Mouse (Mus musculus) kidney, embryonic 14.5 days (tissue): ENCODE data around the gene Stk17b. TPM values are rescaled to one million over a fixed set of nuclear protein-coding genes. Genes with fewer than 3 reads are reported as not detected.
"Not testable (repeated sequence)": the region's sequence is repeated elsewhere in the genome, so short reads cannot be mapped to it uniquely, and the experiment has no call there.

Source experiments
- ATAC-seq: fragments of 200-750 bp; cut with Nextera tagmentation; 2 replicates; pipeline ENCODE4 v1.8.0; 2017; ENCODE audit warnings: moderate number of reproducible peaks, mild to moderate bottlenecking, moderate TSS enrichment, moderate library complexity; ENCODE audit not compliant: low FRiP score, low TSS enrichment
- H3K27ac ChIP-seq: fragments of 300-500 bp; sonication (generic); 2 replicates; pipeline ENCODE4 v1.5.1; 2014; ENCODE audit warnings: low read depth, mild to moderate bottlenecking, low read length, moderate library complexity, mixed read lengths
- H3K27me3 ChIP-seq: fragments of 300-500 bp; sonication (generic); 2 replicates; pipeline ENCODE4 v1.6.1; 2014; ENCODE audit warnings: mild to moderate bottlenecking, low read length; ENCODE audit not compliant: control insufficient read depth, insufficient read depth
- H3K36me3 ChIP-seq: fragments of 300-500 bp; sonication (generic); 2 replicates; pipeline ENCODE4 v1.6.1; 2014; ENCODE audit warnings: low read length, mixed read lengths; ENCODE audit not compliant: control insufficient read depth, insufficient read depth
- H3K4me1 ChIP-seq: fragments of 300-500 bp; sonication (generic); 2 replicates; pipeline ENCODE4 v1.6.1; 2014; ENCODE audit warnings: low read length, mixed read lengths; ENCODE audit not compliant: control insufficient read depth, insufficient read depth
- H3K4me2 ChIP-seq: fragments of 300-500 bp; sonication (generic); replicated peaks from 2 replicates; pipeline ENCODE4 v1.6.1; 2014; ENCODE audit warnings: low read depth, mild to moderate bottlenecking, low read length
- H3K4me3 ChIP-seq: fragments of 300-500 bp; sonication (generic); 2 replicates; pipeline ENCODE4 v1.5.1; 2014; ENCODE audit warnings: mild to moderate bottlenecking, low read length
- H3K9ac ChIP-seq: fragments of 300-500 bp; sonication (generic); 2 replicates; pipeline ENCODE4 v1.6.1; 2014; ENCODE audit warnings: low read depth, mild to moderate bottlenecking, low read length, moderate library complexity
- H3K9me3 ChIP-seq: fragments of 300-500 bp; sonication (generic); 2 replicates; pipeline ENCODE4 v1.6.1; 2016; ENCODE audit warnings: low read length; ENCODE audit not compliant: control insufficient read depth
- WGBS: fragments of 180-500 bp; shearing (Covaris S2); extraction: QIAGEN DNeasy Blood & Tissue Kit; methylation state at CpG from one replicate; pipeline ENCODE4 v1.1.7; 2014; 5-methylcytosine and 5-hydroxymethylcytosine counted together
- polyA plus RNA-seq: library from polyadenylated mRNA; unstranded; fragments of >200 nt; fragmentation: Nextera tagmentation; extraction: Ambion mirVana; gene quantifications from 2 replicates; pipeline ENCODE4 v1.2.1, GENCODE M21; 2014

Gene Stk17b
- polyA plus RNA-seq, 1 experiment from 2014 or later: 13.1 TPM

DNA sequence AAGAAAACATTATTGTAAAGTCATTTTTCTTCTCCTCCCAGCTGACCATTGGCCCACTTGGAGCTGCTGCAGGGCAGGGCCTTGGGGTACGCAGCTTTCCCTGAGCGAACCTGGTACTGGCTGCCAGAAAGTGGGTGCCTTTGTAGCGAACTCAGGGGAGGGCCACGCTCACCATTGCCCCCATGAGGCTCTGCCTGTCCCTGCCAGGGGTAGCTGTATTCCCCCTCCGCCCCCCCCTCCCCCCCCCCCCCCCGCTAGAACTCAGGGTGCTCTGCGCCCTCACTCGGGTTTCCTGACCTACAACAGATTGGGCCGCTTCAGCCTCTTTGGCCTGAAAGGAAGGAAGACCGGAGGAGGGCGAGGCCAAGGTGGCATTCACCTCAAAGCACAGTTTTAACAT is 36.5 kb downstream of the Stk17b start:
- ATAC-seq: no peak
- Histone ChIP-seq H3K9me3 (no peaks in the 10 kb centered on the region), H3K27me3 (no peaks in the 10 kb centered on the region), H3K4me2 (no peak overlapping the region), H3K9ac (no peak overlapping the region), H3K4me1 (no peaks in the 10 kb centered on the region), H3K27ac (no peak overlapping the region), H3K4me3 (no peak overlapping the region), H3K36me3 (no peaks in the 10 kb centered on the region)
- WGBS: 33% methylated on average over 9 of the region's 11 CpGs

GRCm38 (mm10) chr1:53746001-53746400 is 39.0 kb downstream of the Stk17b start:
- H3K4me1 ChIP-seq: no peaks in the 10 kb centered on the region
- 86% methylated on average over 5 of the region's 5 CpGs for WGBS
- no peak overlapping the region for H3K4me3 ChIP-seq
- H3K9me3 ChIP-seq: no peaks in the 10 kb centered on the region
- H3K27ac ChIP-seq: no peak overlapping the region
- no peaks in the 10 kb centered on the region for H3K27me3 ChIP-seq
- H3K9ac ChIP-seq: no peak overlapping the region
- no peaks in the 10 kb centered on the region for H3K36me3 ChIP-seq
- no peak for ATAC-seq
- no peak overlapping the region for H3K4me2 ChIP-seq

DNA sequence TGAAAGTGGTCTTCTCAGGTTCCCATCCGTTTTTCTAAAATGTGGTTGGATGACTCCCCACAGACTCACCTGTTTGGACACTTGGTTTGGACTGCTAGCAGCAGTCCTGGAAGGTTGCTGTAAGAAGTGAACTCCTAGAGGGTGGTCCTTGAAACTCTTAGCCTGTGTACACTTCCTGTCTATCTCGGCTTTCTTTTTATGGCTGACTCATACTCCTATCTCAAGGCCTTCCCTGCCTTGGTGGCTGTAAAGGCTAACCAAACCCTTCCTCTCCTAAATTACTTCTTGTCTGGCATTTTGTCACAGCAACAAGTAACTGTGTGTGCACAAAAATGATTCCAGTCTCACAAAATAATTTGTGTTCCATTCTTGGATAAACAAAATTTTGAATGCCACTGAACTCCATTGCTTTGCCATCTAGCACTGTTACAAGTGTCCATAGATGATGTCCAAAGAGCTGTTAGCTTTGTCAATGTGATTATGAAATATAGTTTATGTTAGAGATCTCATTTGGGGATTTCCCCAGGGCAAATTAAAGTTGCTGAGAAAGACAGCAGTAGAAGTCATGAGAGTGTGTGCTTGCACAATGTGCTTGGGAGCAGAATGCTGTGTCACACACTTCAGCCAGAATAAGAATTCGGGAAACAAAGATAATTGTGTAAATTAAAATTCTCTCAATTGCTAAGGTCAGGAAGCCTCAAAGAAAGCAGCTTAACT is 43.1 kb downstream of the Stk17b start:
- Histone ChIP-seq H3K4me2 (no peak overlapping the region), H3K9ac (no peak overlapping the region), H3K36me3 (no peaks in the 10 kb centered on the region), H3K27ac (no peak overlapping the region), H3K9me3 (no peaks in the 10 kb centered on the region), H3K27me3 (no peaks in the 10 kb centered on the region), H3K4me1 (no peaks in the 10 kb centered on the region), H3K4me3 (no peak overlapping the region)
- 76% methylated on average over 3 of the region's 3 CpGs for WGBS
- ATAC-seq: no peak

GRCm38 (mm10) chr1:53740777-53741336 is 44.2 kb downstream of the Stk17b start:
- H3K4me2 ChIP-seq: no peak overlapping the region

DNA sequence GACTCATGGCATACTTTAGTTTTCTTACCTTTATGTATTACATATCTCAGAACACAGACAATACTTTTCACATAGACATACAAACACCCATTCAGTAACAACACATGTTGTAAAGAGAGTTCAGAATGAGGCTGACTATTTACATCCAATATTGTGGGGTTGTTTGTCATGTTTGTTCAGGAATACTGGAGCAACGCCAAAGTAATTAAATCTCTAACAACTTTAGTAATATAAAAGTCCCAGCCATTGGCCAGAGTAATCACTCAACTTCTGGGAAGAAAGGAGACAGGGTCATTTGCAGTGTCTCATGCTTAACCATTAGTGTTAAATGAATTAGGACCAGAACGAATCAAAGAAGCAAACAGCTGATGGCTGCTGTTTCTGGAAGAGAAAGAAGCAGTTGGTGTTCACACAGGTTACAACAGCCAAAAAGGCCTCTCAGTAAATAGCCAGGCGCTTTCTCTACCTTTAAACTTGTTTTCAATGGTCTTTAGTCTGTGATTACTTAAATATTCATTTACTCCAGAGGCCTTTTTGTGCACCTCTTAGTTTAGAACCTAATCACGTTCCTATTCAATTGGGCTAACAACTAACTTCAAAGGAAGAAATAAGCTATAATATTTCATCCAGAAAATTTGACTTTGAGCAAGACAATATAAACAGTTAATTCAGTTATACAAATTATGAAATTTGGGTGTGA is 44.8 kb downstream of the Stk17b start:
- H3K27me3 ChIP-seq, H3K36me3 ChIP-seq, H3K9me3 ChIP-seq, H3K27ac ChIP-seq, H3K4me3 ChIP-seq, H3K4me1 ChIP-seq, H3K4me2 ChIP-seq, H3K9ac ChIP-seq: not testable (repeated sequence)
- 41% methylated on average over 3 of the region's 4 CpGs for WGBS
- peak; percentile 62; the same call in 1 of the 2 replicates for ATAC-seq

More at GRCm38 (mm10) chr1:53740777-53741336, 44.2 kb downstream of the Stk17b start:
- Histone ChIP-seq H3K27ac (no peak overlapping the region), H3K27me3 (no peaks in the 10 kb centered on the region), H3K9ac (no peak overlapping the region), H3K9me3 (no peaks in the 10 kb centered on the region), H3K4me3 (no peak overlapping the region), H3K36me3 (no peaks in the 10 kb centered on the region), H3K4me1 (no peaks in the 10 kb centered on the region)
- ATAC-seq: no peak
- WGBS: 86% methylated on average over 4 of the region's 4 CpGs

- no peak for ATAC-seq
- H3K4me2 ChIP-seq: no peak overlapping the region
- no peak overlapping the region for H3K9ac ChIP-seq
- no peak overlapping the region for H3K27ac ChIP-seq
- no peaks in the 10 kb centered on the region for H3K4me1 ChIP-seq
- 88% methylated on average over 3 of the region's 3 CpGs for WGBS
- H3K36me3 ChIP-seq: no peaks in the 10 kb centered on the region
- no peak overlapping the region for H3K4me3 ChIP-seq
- no peaks in the 10 kb centered on the region for H3K9me3 ChIP-seq
- no peaks in the 10 kb centered on the region for H3K27me3 ChIP-seq
These were observed 48.4 kb downstream of the Stk17b start for GRCm38 (mm10) chr1:53736583-53736982.

- Histone ChIP-seq H3K36me3 (no peaks in the 10 kb centered on the region), H3K9ac (no peak overlapping the region), H3K4me2 (no peak overlapping the region), H3K27ac (no peak overlapping the region), H3K27me3 (no peaks in the 10 kb centered on the region), H3K4me3 (no peak overlapping the region), H3K4me1 (no peaks in the 10 kb centered on the region), H3K9me3 (no peaks in the 10 kb centered on the region)
- 73% methylated on average over 5 of the region's 5 CpGs for WGBS
- ATAC-seq: no peak
These were observed 56.4 kb downstream of the Stk17b start for GRCm38 (mm10) chr1:53728489-53729225.

DNA sequence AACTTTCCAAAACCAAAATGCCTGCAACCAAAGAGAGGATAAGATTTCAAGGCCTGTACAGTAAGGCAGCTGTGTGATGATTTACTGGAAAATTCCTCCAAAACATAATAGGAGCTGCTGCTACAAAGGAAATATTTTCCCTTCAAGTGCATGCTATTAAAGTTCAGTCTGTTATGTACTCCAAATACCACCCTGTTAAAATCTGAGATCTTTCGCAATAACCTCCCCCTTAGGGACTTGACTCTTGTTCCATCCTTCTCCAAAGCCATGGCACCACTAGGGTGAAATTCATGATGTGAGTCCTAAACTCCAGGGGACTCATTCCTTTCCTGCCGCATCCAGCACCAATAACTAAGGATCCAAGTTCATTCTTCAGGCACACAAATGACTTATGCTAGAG is 58.1 kb downstream of the Stk17b start:
- 97% methylated on average over 2 of the region's 2 CpGs for WGBS
- no peak overlapping the region for H3K4me2 ChIP-seq

DNA sequence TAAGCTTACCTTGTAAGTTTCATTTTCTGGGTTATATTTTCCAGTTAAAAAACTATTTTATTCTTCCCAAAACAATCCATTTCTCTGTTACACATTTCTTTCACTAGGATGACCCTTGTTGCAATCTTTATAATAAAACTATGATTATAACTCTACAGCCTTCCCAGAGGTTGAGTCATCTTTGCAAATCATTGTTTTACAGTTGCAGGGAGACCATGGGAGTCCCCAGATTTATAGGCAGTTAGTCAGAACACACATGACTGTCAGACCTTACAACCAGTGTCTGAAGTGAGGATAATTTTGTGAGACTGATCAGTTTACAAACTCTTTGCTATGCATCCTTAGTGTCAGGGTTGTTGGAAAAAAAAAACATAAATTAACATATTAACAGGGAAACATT is 63.7 kb downstream of the Stk17b start:
- no peak for ATAC-seq
- Histone ChIP-seq H3K4me1 (no peaks in the 10 kb centered on the region), H3K4me2 (no peak overlapping the region), H3K4me3 (no peak overlapping the region), H3K9ac (no peak overlapping the region), H3K9me3 (no peaks in the 10 kb centered on the region), H3K27me3 (no peaks in the 10 kb centered on the region), H3K27ac (no peak overlapping the region), H3K36me3 (no peaks in the 10 kb centered on the region)

More for the DNA sequence above, 58.1 kb downstream of the Stk17b start:
- H3K27me3 ChIP-seq: no peaks in the 10 kb centered on the region
- no peaks in the 10 kb centered on the region for H3K9me3 ChIP-seq
- H3K27ac ChIP-seq: no peak overlapping the region
- H3K36me3 ChIP-seq: no peaks in the 10 kb centered on the region
- no peak overlapping the region for H3K4me3 ChIP-seq
- H3K4me1 ChIP-seq: no peaks in the 10 kb centered on the region
- ATAC-seq: no peak
- no peak overlapping the region for H3K9ac ChIP-seq
